Mouse (Mus musculus): Measurements from ENCODE around the gene Ttll11. TPM values are rescaled to one million over a fixed set of nuclear protein-coding genes. Genes with fewer than 3 reads are reported as not detected.

Ttll11 gene
- polyA plus RNA-seq, 1 experiment from 2014 or later, result 0.45 TPM

DNA sequence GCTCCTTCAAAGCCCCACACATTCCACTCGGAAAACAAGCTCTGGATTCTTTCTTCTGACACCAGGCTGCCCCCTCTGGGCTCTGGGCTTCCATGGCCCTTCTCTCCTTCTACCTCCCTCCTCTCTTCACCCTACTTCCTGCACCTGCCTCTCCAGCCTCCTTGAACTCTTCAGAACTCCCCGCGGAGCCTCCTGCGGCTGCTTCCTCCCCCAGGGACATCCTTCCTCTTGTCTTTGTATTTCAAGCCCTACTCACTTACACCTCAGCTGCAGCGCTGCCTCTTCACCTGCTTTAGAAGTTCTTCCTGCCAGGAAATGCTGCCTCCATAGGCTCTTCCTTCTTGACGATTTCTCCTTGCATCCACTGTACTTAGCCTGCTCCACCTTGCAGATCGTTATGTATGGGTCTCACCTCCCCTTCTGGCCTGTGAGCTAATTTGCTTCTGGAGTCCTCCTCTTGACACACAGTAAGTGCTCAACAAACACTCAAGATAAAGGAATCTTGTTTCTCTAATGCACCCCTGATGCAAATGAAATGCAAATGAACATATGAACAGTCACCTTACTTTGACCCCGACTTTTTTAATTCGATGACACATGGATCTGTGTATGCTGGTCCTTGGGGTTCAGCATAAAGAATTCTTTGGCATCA, 97.3 kb downstream of the Ttll11 start:
- no peak overlapping the region for H3K9ac ChIP-seq (ENCODE audit: low read depth, low read length)
- no peaks in the 10 kb centered on the region for H3K9me3 ChIP-seq (ENCODE audit: control insufficient read depth, low read length)
- 32% methylated on average over 9 of the region's 9 CpGs for WGBS
- H3K4me2 ChIP-seq, result no peak overlapping the region
- no peak overlapping the region for H3K27ac ChIP-seq (ENCODE audit: low read depth, low read length)
- H3K36me3 ChIP-seq (ENCODE audit: control insufficient read depth, insufficient read depth, low read length), result no peaks in the 10 kb centered on the region
- H3K4me3 ChIP-seq (ENCODE audit: low read depth, low read length), result no peak overlapping the region
- no peaks in the 10 kb centered on the region for H3K4me1 ChIP-seq (replicated peaks; ENCODE audit: control insufficient read depth, insufficient read depth, low read length)
- ATAC-seq (replicated peaks; ENCODE audit: low FRiP score), result no peak
- 0 out of 2 replicates have a peak, but pooled peaks cover 13% of the 10 kb centered on the region for H3K27me3 ChIP-seq (replicated peaks; ENCODE audit: control insufficient read depth, insufficient read depth, low read length)
- DNase-seq (ENCODE audit: low spot score), result no peak

DNA sequence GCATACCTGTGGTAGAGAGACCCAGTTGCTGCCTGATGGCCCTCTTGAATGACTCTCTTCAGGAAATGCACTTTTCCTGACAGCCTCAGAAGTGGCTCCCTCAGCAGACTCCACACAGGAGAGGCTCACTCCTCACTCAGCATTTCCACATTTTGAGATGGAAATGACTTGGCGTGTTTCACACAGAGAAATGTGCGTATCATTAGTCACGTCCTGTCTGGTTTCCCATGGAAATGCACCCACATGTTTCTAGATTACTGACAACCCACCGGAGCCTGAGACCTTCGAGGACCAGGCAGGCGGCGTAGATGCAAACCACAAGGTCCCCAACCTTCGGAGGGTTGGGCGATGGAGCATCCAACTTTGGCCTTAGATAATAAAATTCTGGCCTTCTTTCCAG, 97.8 kb downstream of the Ttll11 start:
- Histone ChIP-seq H3K4me3 (ENCODE audit: low read depth, low read length) (no peak overlapping the region), H3K9me3 (ENCODE audit: control insufficient read depth, low read length) (no peaks in the 10 kb centered on the region), H3K4me1 (replicated peaks; ENCODE audit: control insufficient read depth, insufficient read depth, low read length) (no peaks in the 10 kb centered on the region), H3K4me2 (no peak overlapping the region), H3K27ac (ENCODE audit: low read depth, low read length) (no peak overlapping the region), H3K9ac (ENCODE audit: low read depth, low read length) (no peak overlapping the region), H3K27me3 (replicated peaks; ENCODE audit: control insufficient read depth, insufficient read depth, low read length) (0 out of 2 replicates have a peak, but pooled peaks cover 13% of the 10 kb centered on the region), H3K36me3 (ENCODE audit: control insufficient read depth, insufficient read depth, low read length) (no peaks in the 10 kb centered on the region)
- DNase-seq (ENCODE audit: low spot score) (no peak), ATAC-seq (replicated peaks; ENCODE audit: low FRiP score) (no peak)
- 59% methylated on average over 9 of the region's 9 CpGs for WGBS

DNA sequence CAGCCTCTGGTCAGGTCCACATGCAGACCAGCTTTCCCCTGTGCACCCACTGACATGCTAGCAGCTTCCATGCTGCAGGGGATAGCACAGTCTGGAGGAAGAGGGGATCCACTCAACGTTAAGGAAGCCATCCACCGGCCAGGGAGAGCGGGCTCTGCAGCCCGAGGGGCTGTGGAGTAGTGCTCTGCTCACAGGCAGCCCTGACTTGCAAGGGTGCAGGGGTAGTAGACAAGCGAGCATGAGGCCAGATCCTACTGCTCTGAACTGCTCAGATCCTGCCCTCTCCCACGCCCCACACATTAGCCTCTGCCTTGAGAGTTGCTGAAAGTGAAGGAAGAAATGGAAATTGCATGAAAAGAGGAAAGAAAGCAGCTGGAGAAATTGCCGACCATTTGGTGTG, 99.4 kb downstream of the Ttll11 start:
- DNase-seq (ENCODE audit: low spot score) (no peak), ATAC-seq (replicated peaks; ENCODE audit: low FRiP score) (no peak)
- WGBS, result 48% methylated on average over 7 of the region's 7 CpGs
- Histone ChIP-seq H3K4me1 (replicated peaks; ENCODE audit: control insufficient read depth, insufficient read depth, low read length) (no peaks in the 10 kb centered on the region), H3K36me3 (ENCODE audit: control insufficient read depth, insufficient read depth, low read length) (no peaks in the 10 kb centered on the region), H3K4me2 (no peak overlapping the region), H3K9me3 (ENCODE audit: control insufficient read depth, low read length) (no peaks in the 10 kb centered on the region), H3K27me3 (replicated peaks; ENCODE audit: control insufficient read depth, insufficient read depth, low read length) (0 out of 2 replicates have a peak, but pooled peaks cover 13% of the 10 kb centered on the region), H3K9ac (ENCODE audit: low read depth, low read length) (no peak overlapping the region), H3K27ac (ENCODE audit: low read depth, low read length) (no peak overlapping the region), H3K4me3 (ENCODE audit: low read depth, low read length) (no peak overlapping the region)

DNA sequence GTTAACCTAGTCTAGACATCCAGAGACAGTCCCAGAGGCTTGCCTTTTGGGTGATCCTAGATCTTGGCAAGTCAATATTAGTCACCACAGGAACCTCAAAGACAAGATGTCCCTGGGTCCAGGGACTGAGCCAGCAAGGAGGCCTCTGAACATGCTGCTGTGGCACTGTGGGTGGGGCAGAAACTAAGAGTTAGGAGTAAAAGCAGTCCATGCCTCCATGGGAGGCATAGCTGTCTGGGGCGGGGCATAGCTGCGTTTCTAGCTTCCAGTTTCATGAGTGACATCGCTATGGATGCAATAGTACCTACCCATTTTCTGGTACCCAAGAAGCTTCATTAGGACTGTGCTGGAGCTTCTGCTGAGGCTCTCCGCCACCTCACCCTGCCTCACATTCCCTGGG, 99.8 kb downstream of the Ttll11 start:
- H3K9ac ChIP-seq (ENCODE audit: low read depth, low read length), result no peak overlapping the region
- ATAC-seq (replicated peaks; ENCODE audit: low FRiP score) (no peak), DNase-seq (ENCODE audit: low spot score) (no peak)
- H3K27ac ChIP-seq (ENCODE audit: low read depth, low read length), result no peak overlapping the region
- no peaks in the 10 kb centered on the region for H3K4me1 ChIP-seq (replicated peaks; ENCODE audit: control insufficient read depth, insufficient read depth, low read length)
- H3K36me3 ChIP-seq (ENCODE audit: control insufficient read depth, insufficient read depth, low read length), result no peaks in the 10 kb centered on the region
- no peaks in the 10 kb centered on the region for H3K9me3 ChIP-seq (ENCODE audit: control insufficient read depth, low read length)
- 74% methylated on average over 4 of the region's 4 CpGs for WGBS
- no peak overlapping the region for H3K4me2 ChIP-seq
- H3K27me3 ChIP-seq (replicated peaks; ENCODE audit: control insufficient read depth, insufficient read depth, low read length), result 0 out of 2 replicates have a peak, but pooled peaks cover 13% of the 10 kb centered on the region
- H3K4me3 ChIP-seq (ENCODE audit: low read depth, low read length), result no peak overlapping the region

DNA sequence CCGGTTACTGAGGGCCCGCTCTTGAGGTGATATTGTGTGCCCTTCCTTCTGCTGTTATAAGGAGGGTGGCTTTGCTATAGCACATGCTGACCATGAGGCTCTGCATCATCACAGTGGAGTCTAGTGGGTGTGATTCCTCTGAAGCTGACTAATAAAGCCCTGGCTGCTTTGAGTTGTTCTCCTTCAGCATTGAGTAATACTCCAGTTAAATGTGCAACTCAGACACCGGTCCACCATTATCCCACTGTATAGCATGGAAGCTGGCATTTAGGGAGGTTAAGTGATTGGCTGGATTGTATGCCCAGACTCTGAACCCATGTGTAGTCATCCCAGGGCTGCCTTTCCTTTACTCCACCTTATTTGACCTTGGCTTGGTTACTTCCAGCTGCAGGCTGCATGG, 101.2 kb downstream of the Ttll11 start:
- H3K27ac ChIP-seq (ENCODE audit: low read depth, low read length), result no peak overlapping the region
- ATAC-seq (replicated peaks; ENCODE audit: low FRiP score), result no peak
- WGBS, result 79% methylated on average over 3 of the region's 3 CpGs
- H3K9me3 ChIP-seq (ENCODE audit: control insufficient read depth, low read length), result no peaks in the 10 kb centered on the region
- no peak for DNase-seq (ENCODE audit: low spot score)
- no peak overlapping the region for H3K9ac ChIP-seq (ENCODE audit: low read depth, low read length)
- H3K4me1 ChIP-seq (replicated peaks; ENCODE audit: control insufficient read depth, insufficient read depth, low read length), result no peaks in the 10 kb centered on the region
- no peak overlapping the region for H3K4me3 ChIP-seq (ENCODE audit: low read depth, low read length)
- no peak overlapping the region for H3K4me2 ChIP-seq
- H3K36me3 ChIP-seq (ENCODE audit: control insufficient read depth, insufficient read depth, low read length), result no peaks in the 10 kb centered on the region
- H3K27me3 ChIP-seq (replicated peaks; ENCODE audit: control insufficient read depth, insufficient read depth, low read length), result 0 out of 2 replicates have a peak, but pooled peaks cover 13% of the 10 kb centered on the region

DNA sequence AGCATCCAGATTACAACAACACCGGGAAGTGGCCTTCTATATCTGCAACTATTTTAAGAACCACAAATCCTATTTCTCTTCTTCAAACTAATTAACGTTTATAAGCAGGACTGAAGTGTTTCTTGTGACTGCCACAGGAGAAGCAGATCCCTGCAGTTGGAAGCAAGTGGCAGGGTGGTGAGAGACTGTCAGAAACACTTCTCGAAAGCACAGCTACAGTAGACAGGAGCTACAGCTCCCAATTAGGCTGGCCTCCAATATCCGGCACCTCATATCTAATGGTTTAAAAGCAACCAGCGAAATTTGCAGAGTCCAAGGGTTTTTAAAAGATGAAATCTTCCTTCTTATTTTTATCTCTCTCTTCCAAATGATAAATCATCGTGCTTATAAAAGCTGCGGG, 104.1 kb downstream of the Ttll11 start:
- no peak overlapping the region for H3K4me3 ChIP-seq (ENCODE audit: low read depth, low read length)
- H3K4me1 ChIP-seq (replicated peaks; ENCODE audit: control insufficient read depth, insufficient read depth, low read length), result no peaks in the 10 kb centered on the region
- no peaks in the 10 kb centered on the region for H3K36me3 ChIP-seq (ENCODE audit: control insufficient read depth, insufficient read depth, low read length)
- H3K9me3 ChIP-seq (ENCODE audit: control insufficient read depth, low read length), result no peaks in the 10 kb centered on the region
- no peak for ATAC-seq (replicated peaks; ENCODE audit: low FRiP score)
- no peak overlapping the region for H3K9ac ChIP-seq (ENCODE audit: low read depth, low read length)
- H3K27ac ChIP-seq (ENCODE audit: low read depth, low read length), result no peak overlapping the region
- H3K27me3 ChIP-seq (replicated peaks; ENCODE audit: control insufficient read depth, insufficient read depth, low read length), result 0 out of 2 replicates have a peak, but pooled peaks cover 11% of the 10 kb centered on the region
- H3K4me2 ChIP-seq, result no peak overlapping the region
- WGBS, result 72% methylated on average over 7 of the region's 7 CpGs
- DNase-seq (ENCODE audit: low spot score), result no peak

DNA sequence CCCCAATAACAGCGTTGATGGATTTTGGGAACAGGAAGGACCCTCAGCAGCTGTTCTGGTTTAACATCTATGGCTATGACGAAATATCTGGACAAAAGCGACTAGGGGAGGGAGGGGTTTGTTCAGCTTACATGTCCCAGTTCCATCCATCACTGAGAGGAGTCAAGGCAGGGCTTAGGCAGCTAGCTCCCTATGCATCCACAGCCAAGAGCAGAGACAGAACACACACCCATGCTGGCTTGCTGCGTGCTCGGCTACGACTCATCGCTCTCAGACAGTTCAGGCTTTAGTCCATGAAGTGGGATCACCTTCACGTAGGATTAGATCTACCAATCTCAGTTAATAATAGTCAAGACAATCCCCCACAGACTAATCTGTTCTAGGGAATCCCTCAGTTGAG, 105.3 kb downstream of the Ttll11 start:
- Histone ChIP-seq H3K9me3 (ENCODE audit: control insufficient read depth, low read length) (no peaks in the 10 kb centered on the region), H3K27ac (ENCODE audit: low read depth, low read length) (no peak overlapping the region), H3K4me2 (no peak overlapping the region), H3K4me1 (replicated peaks; ENCODE audit: control insufficient read depth, insufficient read depth, low read length) (no peaks in the 10 kb centered on the region), H3K4me3 (ENCODE audit: low read depth, low read length) (no peak overlapping the region), H3K9ac (ENCODE audit: low read depth, low read length) (no peak overlapping the region), H3K36me3 (ENCODE audit: control insufficient read depth, insufficient read depth, low read length) (no peaks in the 10 kb centered on the region), H3K27me3 (replicated peaks; ENCODE audit: control insufficient read depth, insufficient read depth, low read length) (0 out of 2 replicates have a peak, but pooled peaks cover under 1% of the 10 kb centered on the region)
- 78% methylated on average over 8 of the region's 8 CpGs for WGBS
- DNase-seq (ENCODE audit: low spot score) (no peak), ATAC-seq (replicated peaks; ENCODE audit: low FRiP score) (no peak)

DNA sequence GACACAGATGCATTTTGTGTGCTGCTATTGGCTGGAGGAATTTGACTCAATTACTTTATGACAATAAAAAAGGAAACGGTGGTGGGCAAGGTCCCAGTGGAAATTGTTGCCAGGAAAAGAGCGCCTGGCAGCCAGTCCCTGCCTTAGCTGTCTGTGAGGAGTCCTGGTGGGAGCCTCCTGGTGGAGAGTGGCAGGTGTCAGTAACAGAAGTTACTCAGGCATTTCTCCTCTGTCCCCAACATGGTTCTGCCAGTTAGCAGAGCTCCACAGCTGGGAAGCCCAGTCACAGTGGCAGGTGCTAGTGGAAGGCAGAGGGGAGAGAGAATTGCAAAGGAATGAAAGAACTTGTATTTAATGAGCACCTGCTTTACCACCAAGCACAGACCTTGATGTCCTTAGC, 110.5 kb downstream of the Ttll11 start:
- 64% methylated on average over 2 of the region's 2 CpGs for WGBS
- H3K27ac ChIP-seq (ENCODE audit: low read depth, low read length), result no peak overlapping the region
- no peak overlapping the region for H3K4me3 ChIP-seq (ENCODE audit: low read depth, low read length)
- no peak overlapping the region for H3K9ac ChIP-seq (ENCODE audit: low read depth, low read length)
- no peaks in the 10 kb centered on the region for H3K9me3 ChIP-seq (ENCODE audit: control insufficient read depth, low read length)
- no peaks in the 10 kb centered on the region for H3K36me3 ChIP-seq (ENCODE audit: control insufficient read depth, insufficient read depth, low read length)
- no peak for DNase-seq (ENCODE audit: low spot score)
- ATAC-seq (replicated peaks; ENCODE audit: low FRiP score), result no peak
- H3K4me2 ChIP-seq, result no peak overlapping the region
- no peaks in the 10 kb centered on the region for H3K4me1 ChIP-seq (replicated peaks; ENCODE audit: control insufficient read depth, insufficient read depth, low read length)
- H3K27me3 ChIP-seq (replicated peaks; ENCODE audit: control insufficient read depth, insufficient read depth, low read length), result no peaks in the 10 kb centered on the region

DNA sequence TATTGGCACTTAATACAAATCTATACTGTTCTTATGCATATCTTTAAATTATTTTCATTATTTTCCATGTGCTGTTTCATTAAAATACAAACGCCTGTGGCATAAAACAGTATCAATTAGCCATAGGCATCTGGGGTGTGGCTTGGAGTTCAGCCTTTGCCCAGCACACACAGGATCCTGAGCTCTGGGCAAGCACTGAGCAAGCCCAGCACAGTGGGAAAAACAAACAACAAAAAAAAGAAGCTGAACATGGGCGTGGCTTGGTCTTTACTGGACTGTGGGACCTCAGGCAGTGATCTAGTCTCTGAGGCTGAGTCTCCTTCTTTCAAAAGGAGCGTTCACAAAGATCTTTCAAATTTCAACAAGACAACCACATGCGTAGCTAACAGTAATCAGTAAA, 116.4 kb downstream of the Ttll11 start:
- Histone ChIP-seq H3K27ac (ENCODE audit: low read depth, low read length) (no peak overlapping the region), H3K27me3 (replicated peaks; ENCODE audit: control insufficient read depth, insufficient read depth, low read length) (no peaks in the 10 kb centered on the region), H3K4me2 (no peak overlapping the region), H3K36me3 (ENCODE audit: control insufficient read depth, insufficient read depth, low read length) (no peaks in the 10 kb centered on the region), H3K9ac (ENCODE audit: low read depth, low read length) (no peak overlapping the region), H3K4me3 (ENCODE audit: low read depth, low read length) (no peak overlapping the region), H3K9me3 (ENCODE audit: control insufficient read depth, low read length) (no peaks in the 10 kb centered on the region), H3K4me1 (replicated peaks; ENCODE audit: control insufficient read depth, insufficient read depth, low read length) (0 out of 2 replicates have a peak, but pooled peaks cover 2% of the 10 kb centered on the region)
- ATAC-seq (replicated peaks; ENCODE audit: low FRiP score) (no peak), DNase-seq (ENCODE audit: low spot score) (no peak)
- WGBS, result 75% methylated on average over 4 of the region's 4 CpGs
